21 mouse cellular contexts compared by ENCODE assay signal in the genomic region with DNA sequence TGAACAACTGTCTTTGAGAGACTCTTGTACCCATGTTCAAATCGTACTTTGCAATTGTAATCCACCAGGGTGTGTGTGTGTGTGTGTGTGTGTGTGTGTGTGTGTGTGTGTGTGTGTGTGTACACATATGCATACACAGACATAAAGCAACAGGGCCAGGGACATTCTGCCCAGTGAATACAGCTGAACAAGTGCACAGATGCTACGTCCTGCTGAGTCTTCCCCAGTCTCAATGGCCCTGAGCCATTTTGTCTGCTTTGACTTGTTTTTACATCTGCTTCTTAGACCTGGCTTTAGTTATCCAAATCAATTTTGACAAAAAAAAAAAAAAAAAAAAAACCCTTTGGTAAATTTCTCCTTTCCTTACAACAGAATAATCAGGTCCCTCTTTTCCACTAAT.
DNase-seq lines count a peak whose midpoint lies in the region; ATAC-seq and TF ChIP-seq lines count a peak whose summit lies in the region.
"Had no signal": no experiment of that assay in that cellular context is flagged by ENCODE, and none has a peak within 500 bp of the region (broad histone marks: within the 10 kb centered on the region; RNA-seq: fewer than 3 reads in every experiment).

No protein-coding gene starts in this region.

- no peak overlapping the region for H3K9ac ChIP-seq in forebrain, embryonic 14.5 days (ENCODE audit: low read length)
- H3K9ac ChIP-seq in forebrain, embryonic 16.5 days (replicated peaks; ENCODE audit: low read depth, low read length) = no peak overlapping the region
- no peak overlapping the region for H3K9ac ChIP-seq in hindbrain, embryonic 16.5 days (ENCODE audit: low read depth, low read length)
- H3K9ac ChIP-seq: embryonic facial prominence, embryonic 13.5 days; embryonic facial prominence, embryonic 15.5 days; forebrain, embryonic 12.5 days; forebrain, embryonic 15.5 days had no signal

- H3K4me3 ChIP-seq in forebrain, embryonic 14.5 days (ENCODE audit: low read depth, low read length) = no peak overlapping the region
- no peak overlapping the region for H3K4me3 ChIP-seq in forebrain, embryonic 16.5 days (replicated peaks; ENCODE audit: low read length)
- H3K4me3 ChIP-seq in hindbrain, embryonic 16.5 days (ENCODE audit: low read length) = no peak overlapping the region
- no peak overlapping the region for H3K4me3 ChIP-seq in hindbrain, embryonic 10.5 days
- H3K4me3 ChIP-seq: embryonic facial prominence, embryonic 13.5 days; embryonic facial prominence, embryonic 15.5 days; erythroblast, embryonic 14.5 days; forebrain, embryonic 10.5 days; forebrain, embryonic 12.5 days; forebrain, embryonic 15.5 days had no signal

- no peak for TF ChIP-seq POLR2A in brain, embryonic 14.5 days (IDR thresholded peaks at IDR 0.05; ENCODE audit: borderline replicate concordance, extremely low read depth, insufficient read depth, insufficient read length, poor library complexity, severe bottlenecking)

- no peaks in the 10 kb centered on the region for H3K36me3 ChIP-seq in forebrain, embryonic 14.5 days (ENCODE audit: control insufficient read depth, insufficient read depth, low read length)
- no peaks in the 10 kb centered on the region for H3K36me3 ChIP-seq in forebrain, embryonic 16.5 days (ENCODE audit: control insufficient read depth, insufficient read depth)
- H3K36me3 ChIP-seq in hindbrain, embryonic 16.5 days (ENCODE audit: control insufficient read depth, insufficient read depth, low read length) = no peaks in the 10 kb centered on the region
- H3K36me3 ChIP-seq in hindbrain, embryonic 10.5 days = no peaks in the 10 kb centered on the region
- H3K36me3 ChIP-seq: embryonic facial prominence, embryonic 13.5 days; embryonic facial prominence, embryonic 15.5 days; forebrain, embryonic 10.5 days; forebrain, embryonic 12.5 days; forebrain, embryonic 15.5 days had no signal

- no peaks in the 10 kb centered on the region for H3K27me3 ChIP-seq in forebrain, embryonic 14.5 days (replicated peaks; ENCODE audit: control insufficient read depth, insufficient read depth, low read length)
- H3K27me3 ChIP-seq in forebrain, embryonic 16.5 days (replicated peaks; ENCODE audit: control insufficient read depth, insufficient read depth, low read length) = no peaks in the 10 kb centered on the region
- H3K27me3 ChIP-seq in hindbrain, embryonic 16.5 days (replicated peaks; ENCODE audit: control insufficient read depth, insufficient read depth, low read length) = no peaks in the 10 kb centered on the region
- no peaks in the 10 kb centered on the region for H3K27me3 ChIP-seq in hindbrain, embryonic 10.5 days (ENCODE audit: insufficient read depth, poor library complexity, severe bottlenecking)
- H3K27me3 ChIP-seq: embryonic facial prominence, embryonic 13.5 days; embryonic facial prominence, embryonic 15.5 days; forebrain, embryonic 12.5 days; forebrain, embryonic 15.5 days had no signal

- no peak for ATAC-seq in forebrain, embryonic 14.5 days
- no peak for ATAC-seq in forebrain, embryonic 16.5 days
- peak; percentile 45; the same call in 1 of the 2 replicates for ATAC-seq in hindbrain, embryonic 16.5 days
- ATAC-seq: forebrain, embryonic 15.5 days had no signal

- H3K27ac ChIP-seq in forebrain, embryonic 14.5 days (ENCODE audit: low read depth, low read length) = no peak overlapping the region
- no peak overlapping the region for H3K27ac ChIP-seq in forebrain, embryonic 16.5 days (ENCODE audit: low read length)
- no peak overlapping the region for H3K27ac ChIP-seq in hindbrain, embryonic 16.5 days (ENCODE audit: low read depth, low read length)
- H3K27ac ChIP-seq in hindbrain, embryonic 10.5 days = no peak overlapping the region
- H3K27ac ChIP-seq: embryonic facial prominence, embryonic 13.5 days; embryonic facial prominence, embryonic 15.5 days; forebrain, embryonic 10.5 days; forebrain, embryonic 12.5 days had no signal

- 52% methylated on average over 2 of the region's 2 CpGs for WGBS in forebrain, embryonic 14.5 days
- 58% methylated on average over 2 of the region's 2 CpGs for WGBS in forebrain, embryonic 16.5 days
- 50% methylated on average over 2 of the region's 2 CpGs for WGBS in hindbrain, embryonic 16.5 days
- 69% methylated on average over 2 of the region's 2 CpGs for WGBS in hindbrain, embryonic 10.5 days

- no peaks in the 10 kb centered on the region for H3K9me3 ChIP-seq in forebrain, embryonic 14.5 days (replicated peaks; ENCODE audit: control insufficient read depth, low read length)
- H3K9me3 ChIP-seq in forebrain, embryonic 16.5 days (ENCODE audit: control insufficient read depth, low read length) = no peaks in the 10 kb centered on the region
- no peaks in the 10 kb centered on the region for H3K9me3 ChIP-seq in hindbrain, embryonic 16.5 days (ENCODE audit: control insufficient read depth, low read length)
- no peaks in the 10 kb centered on the region for H3K9me3 ChIP-seq in hindbrain, embryonic 10.5 days
- H3K9me3 ChIP-seq: embryonic facial prominence, embryonic 13.5 days; embryonic facial prominence, embryonic 15.5 days; forebrain, embryonic 10.5 days; forebrain, embryonic 12.5 days; forebrain, embryonic 15.5 days had no signal

- H3K4me2 ChIP-seq in forebrain, embryonic 14.5 days (ENCODE audit: low read length) = no peak overlapping the region
- no peak overlapping the region for H3K4me2 ChIP-seq in forebrain, embryonic 16.5 days (ENCODE audit: low read length)
- H3K4me2 ChIP-seq in hindbrain, embryonic 16.5 days (ENCODE audit: low read length) = no peak overlapping the region
- H3K4me2 ChIP-seq: embryonic facial prominence, embryonic 13.5 days; embryonic facial prominence, embryonic 15.5 days; forebrain, embryonic 12.5 days; forebrain, embryonic 15.5 days had no signal

- peak; percentile 39 for DNase-seq in forebrain, embryonic 14.5 days (ENCODE audit: low spot score)
- no peak for DNase-seq in hindbrain, embryonic 10.5 days (ENCODE audit: low spot score)
- peak; percentile 52 for DNase-seq in left cerebral cortex, postnatal 4 days
- DNase-seq in left cerebral cortex, postnatal 36 days (ENCODE audit: low spot score in 2 of 2) = no peak
- peak; percentile 64 for DNase-seq in brain, embryonic 14.5 days (ENCODE audit: low read depth)
- no peak for DNase-seq in embryo, embryonic 11 days
- DNase-seq: adrenal gland, adult 2 months; adrenal gland, postnatal 10 days; adrenal gland, postnatal 25 days; cerebellum, adult 11-12 months; cerebellum, adult 2 months; cerebellum, adult 9-10 months; cerebellum, postnatal 25 days had no signal

- H3K4me1 ChIP-seq in forebrain, embryonic 14.5 days (ENCODE audit: control insufficient read depth, insufficient read depth, low read length) = peaks cover 9% of the 10 kb centered on the region
- peaks cover 2% of the 10 kb centered on the region; the same call in 1 of the 2 replicates for H3K4me1 ChIP-seq in forebrain, embryonic 16.5 days (replicated peaks; ENCODE audit: control insufficient read depth, insufficient read depth, low read length)
- no peaks in the 10 kb centered on the region for H3K4me1 ChIP-seq in hindbrain, embryonic 16.5 days (ENCODE audit: control insufficient read depth, insufficient read depth, low read depth, low read length)
- H3K4me1 ChIP-seq in hindbrain, embryonic 10.5 days (replicated peaks) = peaks cover 18% of the 10 kb centered on the region
- H3K4me1 ChIP-seq: embryonic facial prominence, embryonic 15.5 days had no signal

- intact Hi-C loops in left cerebral cortex, postnatal 4 days (cut with DNase I) = no loop called here
- intact Hi-C loops in left cerebral cortex, postnatal 36 days (cut with DNase I) = no loop called here

- no peak for TF ChIP-seq CTCF in brain, embryonic 14.5 days (IDR thresholded peaks at IDR 0.05; ENCODE audit: borderline replicate concordance, extremely low read depth, insufficient read depth, insufficient read length)

Comparison
In these comparisons a context has a peak if more than half of its experiments do, and no peak if none do; other contexts are left out.
1. DNase-seq: peak in forebrain, embryonic 14.5 days (single experiment), left cerebral cortex, postnatal 4 days (single experiment) and brain, embryonic 14.5 days (single experiment); none in hindbrain, embryonic 10.5 days (single experiment), left cerebral cortex, postnatal 36 days (0 of 2) and embryo, embryonic 11 days (single experiment).